Mouse (Mus musculus) erythroblast, embryonic 14.5 days (primary cell): Measurements from ENCODE around the gene Wfdc8. TPM values are rescaled to one million over a fixed set of nuclear protein-coding genes. Genes with fewer than 3 reads are reported as not detected.

Experiments used
- H3K27me3 ChIP-seq: 2 replicates; pipeline ENCODE4 v1.6.1; 2012; ENCODE audit warnings: inconsistent platforms; ENCODE audit not compliant: control insufficient read depth
- H3K36me3 ChIP-seq: 2 replicates; pipeline ENCODE4 v1.6.1; 2012; ENCODE audit warnings: mild to moderate bottlenecking, inconsistent platforms; ENCODE audit not compliant: control insufficient read depth
- H3K4me1 ChIP-seq: 2 replicates; pipeline ENCODE4 v1.6.1; 2012; ENCODE audit warnings: inconsistent platforms; ENCODE audit not compliant: control insufficient read depth
- H3K4me3 ChIP-seq: replicated peaks from 2 replicates; pipeline ENCODE3; 2012; ENCODE audit warnings: moderate library complexity, mild to moderate bottlenecking, inconsistent platforms
- H3K9me3 ChIP-seq: 2 replicates; pipeline ENCODE4 v1.6.1; 2012; ENCODE audit warnings: low read length, inconsistent platforms, mixed read lengths; ENCODE audit not compliant: control insufficient read depth
- GATA1 ChIP-seq: IDR thresholded peaks from 2 replicates; pipeline ENCODE4 v1.6.1; 2012; ENCODE audit warnings: low read length, inconsistent platforms, mixed read lengths
- TAL1 ChIP-seq: IDR thresholded peaks from 3 replicates; pipeline ENCODE4 v1.6.1; 2012; ENCODE audit warnings: low read length, inconsistent platforms, mixed read lengths
- polyA plus RNA-seq: library from polyadenylated mRNA; stranded (reverse); fragments of >175 nt; gene quantifications from 2 replicates; pipeline ENCODE4 v1.2.3, GENCODE M21; 2012

The Wfdc8 gene
- polyA plus RNA-seq, 1 experiment, result not detected

DNA sequence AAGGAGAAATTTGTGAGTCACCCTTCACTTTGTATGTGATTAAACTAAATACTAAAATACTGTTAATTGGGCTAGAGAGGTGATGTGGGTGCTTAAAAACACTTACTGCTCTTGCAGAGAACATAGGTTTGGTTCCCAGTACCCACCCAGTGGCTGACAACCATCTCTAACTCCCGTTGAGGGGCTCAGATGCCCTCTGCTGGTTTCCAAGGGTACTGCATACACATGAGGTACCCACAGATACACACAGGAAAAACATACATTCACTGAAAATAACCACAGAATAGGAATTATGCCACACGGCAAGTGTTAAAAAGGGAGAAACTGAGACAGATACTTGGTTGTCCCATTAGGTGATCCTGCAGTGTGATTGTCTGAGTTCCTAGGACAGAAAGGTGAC, 46.4 kb downstream of the Wfdc8 start:
- Histone ChIP-seq H3K27me3 (peaks cover 31% of the 10 kb centered on the region), H3K9me3 (no peaks in the 10 kb centered on the region), H3K4me3 (no peak overlapping the region), H3K4me1 (no peaks in the 10 kb centered on the region), H3K36me3 (no peaks in the 10 kb centered on the region)
- TF ChIP-seq GATA1, result no peak
- no peak for TF ChIP-seq TAL1

GRCm38 (mm10) chr2:164564346-164564745, 49.1 kb downstream of the Wfdc8 start:
- no peak overlapping the region for H3K4me3 ChIP-seq
- peaks cover 37% of the 10 kb centered on the region for H3K27me3 ChIP-seq
- no peaks in the 10 kb centered on the region for H3K9me3 ChIP-seq
- TF ChIP-seq GATA1, result no peak
- no peak for TF ChIP-seq TAL1
- no peaks in the 10 kb centered on the region for H3K4me1 ChIP-seq
- H3K36me3 ChIP-seq, result no peaks in the 10 kb centered on the region

- TF ChIP-seq GATA1, result no peak
- Histone ChIP-seq H3K9me3 (no peaks in the 10 kb centered on the region), H3K27me3 (peaks cover 37% of the 10 kb centered on the region), H3K4me3 (no peak overlapping the region), H3K4me1 (no peaks in the 10 kb centered on the region), H3K36me3 (no peaks in the 10 kb centered on the region)
These were observed 49.9 kb downstream of the Wfdc8 start for GRCm38 (mm10) chr2:164563339-164564038.

DNA sequence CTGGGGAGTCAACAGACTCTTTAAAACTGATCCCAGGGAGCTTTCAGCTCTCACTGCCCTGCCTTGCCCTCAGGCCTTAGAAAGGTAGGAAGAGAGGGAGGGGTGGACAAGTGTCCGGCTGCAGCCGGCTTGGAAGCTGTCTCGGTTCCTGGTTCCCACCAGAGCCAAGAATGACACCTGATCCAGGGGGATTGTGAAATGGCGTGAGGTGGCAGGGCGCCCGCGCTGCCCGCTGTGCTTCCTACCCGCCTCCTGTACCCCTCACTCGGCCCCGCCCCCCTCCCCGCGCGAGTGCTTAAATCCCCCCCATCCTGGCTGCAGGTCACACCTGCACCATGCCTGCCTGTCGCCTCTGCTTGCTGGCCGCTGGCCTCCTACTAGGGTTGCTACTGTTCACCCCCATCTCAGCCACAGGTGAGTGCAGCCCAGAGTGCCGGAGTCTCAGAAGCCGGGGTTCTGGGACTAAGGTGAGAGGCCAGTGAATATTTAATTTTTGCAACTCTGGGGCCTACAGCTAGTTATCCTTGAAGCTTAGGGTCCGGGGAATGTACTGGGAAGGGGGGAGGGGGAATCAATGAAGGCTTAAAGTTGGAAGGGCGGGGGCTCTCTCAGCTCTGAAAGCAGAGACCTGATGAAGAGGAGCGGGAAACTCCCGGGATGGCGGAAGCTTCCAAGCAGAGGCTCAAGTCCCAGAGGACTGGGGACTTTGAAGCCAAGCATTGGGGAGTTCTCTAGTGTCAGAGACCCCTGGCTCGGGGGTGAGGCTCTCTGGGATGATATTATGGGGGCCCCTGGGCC, 50.8 kb downstream of the Wfdc8 start, which contains the start of gene Wfdc2:
TSS of gene Wfdc2 (plus strand) at position 23 of the 798 bp plus-strand sequence.
- Histone ChIP-seq H3K9me3 (no peaks in the 10 kb centered on the region), H3K27me3 (peaks cover 37% of the 10 kb centered on the region), H3K36me3 (no peaks in the 10 kb centered on the region), H3K4me3 (no peak within 1 kb of the TSS), H3K4me1 (no peaks in the 10 kb centered on the region)
- no peak for TF ChIP-seq TAL1
- no peak for TF ChIP-seq GATA1

GRCm38 (mm10) chr2:164560106-164560505, 53.3 kb downstream of the Wfdc8 start:
- TF ChIP-seq TAL1 (no peak), GATA1 (no peak)
- Histone ChIP-seq H3K4me1 (no peaks in the 10 kb centered on the region), H3K4me3 (no peak overlapping the region), H3K36me3 (no peaks in the 10 kb centered on the region), H3K9me3 (no peaks in the 10 kb centered on the region), H3K27me3 (peaks cover 37% of the 10 kb centered on the region)

- H3K4me3 ChIP-seq, result no peak overlapping the region
- no peak for TF ChIP-seq TAL1
- TF ChIP-seq GATA1, result no peak
- H3K27me3 ChIP-seq, result peaks cover 28% of the 10 kb centered on the region
These were observed 54.3 kb downstream of the Wfdc8 start for GRCm38 (mm10) chr2:164558991-164559645.

GRCm38 (mm10) chr2:164558426-164558825, 55.0 kb downstream of the Wfdc8 start:
- Histone ChIP-seq H3K27me3 (peaks cover 21% of the 10 kb centered on the region), H3K9me3 (no peaks in the 10 kb centered on the region), H3K4me1 (no peaks in the 10 kb centered on the region), H3K36me3 (no peaks in the 10 kb centered on the region), H3K4me3 (no peak overlapping the region)
- TF ChIP-seq TAL1, result no peak
- no peak for TF ChIP-seq GATA1

More at GRCm38 (mm10) chr2:164558991-164559645, 54.3 kb downstream of the Wfdc8 start:
- H3K4me1 ChIP-seq, result no peaks in the 10 kb centered on the region
- no peaks in the 10 kb centered on the region for H3K36me3 ChIP-seq
- no peaks in the 10 kb centered on the region for H3K9me3 ChIP-seq

- Histone ChIP-seq H3K4me3 (no peak overlapping the region), H3K36me3 (no peaks in the 10 kb centered on the region), H3K27me3 (no peaks in the 10 kb centered on the region), H3K9me3 (no peaks in the 10 kb centered on the region), H3K4me1 (no peaks in the 10 kb centered on the region)
- no peak for TF ChIP-seq TAL1
These were observed 61.9 kb downstream of the Wfdc8 start for GRCm38 (mm10) chr2:164551502-164551901.

GRCm38 (mm10) chr2:164550895-164551269, 62.5 kb downstream of the Wfdc8 start:
- Histone ChIP-seq H3K36me3 (no peaks in the 10 kb centered on the region), H3K4me3 (no peak overlapping the region), H3K4me1 (no peaks in the 10 kb centered on the region), H3K27me3 (no peaks in the 10 kb centered on the region), H3K9me3 (no peaks in the 10 kb centered on the region)
- TF ChIP-seq GATA1 (no peak), TAL1 (no peak)
